Mouse (Mus musculus) gastrocnemius, adult 18-20 months (tissue): ENCODE results near the gene Tnfrsf1a. TPM values are rescaled to one million over a fixed set of nuclear protein-coding genes. Genes with fewer than 3 reads are reported as not detected.
A peak's percentile ranks its signal among the peaks of the same experiment; 100 is the strongest.

Source experiments
- DNase-seq: peaks from one replicate; pipeline ENCODE4 v3.0.0; 2021; ENCODE audit warnings: low spot score
- total RNA-seq, 2 experiments: library from RNA; stranded (reverse); gene quantifications; 2 replicates each; pipeline ENCODE4 v1.2.3; 2021

Tnfrsf1a gene
- total RNA-seq, 2 experiments from 2014 or later = 16.6 to 24.9 TPM

DNA sequence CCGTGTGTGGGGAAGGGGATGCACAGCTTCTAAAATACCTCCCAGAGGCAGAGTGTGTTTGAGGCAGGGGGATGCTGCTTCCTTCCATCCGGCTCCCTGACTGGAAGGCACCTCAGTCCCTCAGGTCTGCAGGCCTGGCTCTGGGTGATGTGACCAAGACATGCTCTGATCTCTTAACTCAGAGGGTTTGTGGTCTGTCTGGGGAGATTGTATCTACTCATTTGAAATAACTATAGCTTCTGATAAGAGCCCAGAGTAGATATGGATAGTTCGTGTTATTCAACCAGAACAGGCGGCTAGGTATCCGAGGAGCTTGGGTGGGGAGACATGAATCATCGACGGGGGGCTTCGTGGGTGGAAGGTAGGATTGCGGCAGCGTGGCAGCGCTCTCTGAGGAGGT lies 4.1 kb downstream of the Tnfrsf1a start:
- DNase-seq = no peak

DNA sequence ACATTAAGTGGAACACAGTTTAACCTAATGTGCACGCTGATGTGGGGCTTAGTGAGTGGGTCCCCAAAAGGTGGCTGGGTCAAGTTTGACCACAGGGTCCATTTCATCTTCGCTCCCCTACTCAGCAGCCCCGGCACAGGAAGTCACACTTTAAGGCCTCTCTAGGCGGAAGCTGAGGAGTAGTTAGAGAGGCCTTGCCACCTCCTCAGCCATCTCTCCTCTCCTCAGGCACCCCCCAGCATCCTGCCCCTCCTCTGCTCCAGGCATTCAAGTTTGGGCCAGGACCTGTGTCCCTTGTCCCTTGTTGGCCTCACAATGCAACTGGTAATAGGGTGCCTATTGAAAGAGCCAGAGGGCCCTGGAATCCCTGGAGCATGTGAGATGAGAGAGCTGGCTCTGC lies 4.5 kb downstream of the Tnfrsf1a start:
- no peak for DNase-seq

DNA sequence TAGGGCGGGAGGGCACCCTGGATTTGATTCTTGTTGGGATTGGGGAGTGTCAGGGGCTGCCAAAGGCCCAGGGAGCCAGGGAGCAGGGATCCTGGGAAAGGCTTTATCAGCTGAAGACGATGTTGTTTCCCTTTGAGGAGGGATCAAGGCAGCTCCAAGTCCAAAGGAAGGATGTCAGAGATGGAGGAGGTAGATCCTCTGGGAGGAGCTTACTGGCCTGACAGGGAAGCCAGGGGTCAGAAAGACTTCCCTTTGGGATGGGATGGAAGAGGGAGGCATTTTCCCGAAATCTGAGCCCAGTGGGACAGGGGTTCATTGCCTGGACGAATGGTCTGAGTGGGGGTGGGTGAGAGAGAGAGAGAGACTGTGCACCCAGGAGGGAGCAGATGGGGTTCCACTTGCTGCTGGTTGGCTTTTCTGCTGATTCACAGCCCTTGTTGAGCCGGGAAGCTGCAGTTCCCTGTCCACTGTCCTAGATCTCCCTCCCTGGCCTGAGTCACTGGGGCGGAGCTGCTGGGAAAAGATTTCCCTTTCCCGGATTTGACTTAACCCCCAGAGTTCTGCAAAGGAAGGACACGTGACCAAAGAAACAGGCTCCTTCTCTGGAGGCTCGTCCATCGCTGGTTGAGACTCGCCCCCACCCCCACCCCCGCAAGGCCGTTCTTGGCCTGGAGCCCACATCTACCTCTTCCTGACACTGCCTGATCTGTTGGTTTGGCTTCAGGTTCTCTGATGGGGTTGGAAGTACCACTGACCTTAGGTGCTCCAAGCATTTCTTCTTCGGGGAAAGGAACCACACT lies 5.4 kb downstream of the Tnfrsf1a start:
- DNase-seq = peak; percentile 78

DNA sequence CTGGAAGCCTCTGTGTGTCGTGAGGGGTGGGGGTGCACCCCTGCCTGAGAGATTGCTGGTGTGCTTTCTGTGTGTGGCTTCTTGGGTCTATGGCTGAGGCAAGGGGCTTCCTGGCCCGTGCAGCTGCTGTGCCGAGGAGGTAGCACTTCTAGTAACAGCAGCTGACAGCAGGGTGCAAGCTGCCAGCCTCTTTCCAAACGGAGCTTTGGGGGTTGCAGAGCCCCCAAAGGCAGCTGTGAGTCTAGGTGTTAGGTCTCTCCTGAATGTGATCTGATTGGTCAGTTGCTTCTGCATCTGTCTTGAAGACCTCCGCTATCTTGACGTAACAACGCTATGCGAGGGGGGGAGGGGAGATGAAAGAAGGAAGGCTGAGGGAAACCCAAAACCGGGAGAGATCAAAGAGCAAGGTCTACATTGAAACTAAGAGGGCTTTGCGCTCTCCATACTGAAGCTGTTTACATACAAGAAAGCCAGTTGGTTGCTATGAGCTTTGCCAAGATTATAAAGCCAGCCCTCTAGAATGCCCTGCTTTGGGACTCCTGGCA lies 6.1 kb downstream of the Tnfrsf1a start:
- no peak for DNase-seq

DNA sequence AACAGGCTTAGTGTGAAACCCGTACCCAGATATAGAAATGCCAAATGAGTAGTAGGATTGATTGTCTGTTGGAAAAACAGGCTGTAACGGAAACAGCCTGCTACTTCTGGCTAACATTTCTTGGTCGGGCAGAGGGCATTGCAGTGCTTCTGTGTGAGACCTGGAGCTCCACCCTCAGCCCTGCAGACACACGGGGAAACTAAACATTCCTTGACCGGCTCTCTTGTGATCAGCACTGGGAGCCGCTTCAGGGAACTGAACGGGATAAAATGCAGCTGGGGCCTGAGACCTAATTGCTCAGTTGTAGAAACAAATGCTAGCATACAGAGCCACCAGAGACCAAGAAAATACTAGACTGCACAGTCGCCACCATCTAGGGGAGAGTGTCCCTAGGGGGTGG lies 7.1 kb downstream of the Tnfrsf1a start:
- DNase-seq = no peak

DNA sequence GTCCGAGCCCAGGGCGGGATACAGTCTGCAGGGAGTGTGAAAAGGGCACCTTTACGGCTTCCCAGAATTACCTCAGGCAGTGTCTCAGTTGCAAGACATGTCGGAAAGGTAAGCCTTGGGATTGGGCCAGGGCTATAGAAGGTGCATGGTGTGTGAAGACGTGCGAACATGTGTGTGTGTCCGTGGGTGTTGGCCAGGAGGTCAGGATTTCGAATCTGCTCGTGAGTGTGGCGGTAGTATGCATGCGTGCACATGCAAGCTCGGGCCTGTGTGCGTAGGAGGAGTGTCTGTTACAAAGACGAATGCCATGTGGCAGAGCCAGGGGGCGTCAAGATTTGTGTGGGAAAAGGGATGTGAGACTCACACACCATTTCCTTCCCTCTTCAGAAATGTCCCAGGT lies 8.2 kb downstream of the Tnfrsf1a start:
- no peak for DNase-seq

DNA sequence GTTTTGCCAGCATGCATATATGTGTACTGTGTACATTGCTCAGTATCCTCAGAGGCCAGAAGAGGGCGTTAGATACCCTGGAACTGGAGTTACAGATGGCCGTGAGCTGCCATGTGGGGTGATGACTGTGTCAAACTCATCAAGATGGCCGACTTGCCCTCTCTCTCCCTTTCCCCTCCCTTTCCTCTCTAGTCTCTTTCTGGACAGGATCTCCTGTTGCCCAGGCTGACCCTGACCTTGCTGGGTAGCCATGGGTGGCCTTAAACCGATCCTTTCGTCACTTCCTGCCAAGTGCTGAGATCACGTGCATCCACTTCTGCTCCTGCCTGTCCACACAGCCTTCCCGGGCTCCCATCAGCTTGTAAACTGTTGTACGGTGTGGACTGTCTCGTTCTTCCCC lies 10.8 kb downstream of the Tnfrsf1a start:
- DNase-seq = no peak

DNA sequence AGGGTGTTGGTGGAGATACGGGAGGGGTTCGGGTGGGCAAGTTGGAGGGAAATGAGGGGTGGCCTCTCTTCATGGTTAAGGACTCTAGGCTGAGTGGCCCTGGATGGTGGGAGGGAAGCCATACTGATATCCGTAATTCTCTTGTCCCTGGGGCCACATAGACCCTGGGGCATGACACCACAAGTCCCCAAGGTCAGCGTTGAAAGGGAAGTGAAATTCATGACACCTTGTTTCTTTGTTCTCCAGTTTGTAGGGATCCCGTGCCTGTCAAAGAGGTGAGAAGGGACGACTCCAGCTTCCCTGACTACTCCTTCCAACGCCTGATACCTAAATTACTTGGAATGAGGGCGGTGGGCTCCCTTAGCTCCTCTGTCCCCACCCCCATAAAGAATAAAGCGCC lies 11.7 kb downstream of the Tnfrsf1a start:
- no peak for DNase-seq

DNA sequence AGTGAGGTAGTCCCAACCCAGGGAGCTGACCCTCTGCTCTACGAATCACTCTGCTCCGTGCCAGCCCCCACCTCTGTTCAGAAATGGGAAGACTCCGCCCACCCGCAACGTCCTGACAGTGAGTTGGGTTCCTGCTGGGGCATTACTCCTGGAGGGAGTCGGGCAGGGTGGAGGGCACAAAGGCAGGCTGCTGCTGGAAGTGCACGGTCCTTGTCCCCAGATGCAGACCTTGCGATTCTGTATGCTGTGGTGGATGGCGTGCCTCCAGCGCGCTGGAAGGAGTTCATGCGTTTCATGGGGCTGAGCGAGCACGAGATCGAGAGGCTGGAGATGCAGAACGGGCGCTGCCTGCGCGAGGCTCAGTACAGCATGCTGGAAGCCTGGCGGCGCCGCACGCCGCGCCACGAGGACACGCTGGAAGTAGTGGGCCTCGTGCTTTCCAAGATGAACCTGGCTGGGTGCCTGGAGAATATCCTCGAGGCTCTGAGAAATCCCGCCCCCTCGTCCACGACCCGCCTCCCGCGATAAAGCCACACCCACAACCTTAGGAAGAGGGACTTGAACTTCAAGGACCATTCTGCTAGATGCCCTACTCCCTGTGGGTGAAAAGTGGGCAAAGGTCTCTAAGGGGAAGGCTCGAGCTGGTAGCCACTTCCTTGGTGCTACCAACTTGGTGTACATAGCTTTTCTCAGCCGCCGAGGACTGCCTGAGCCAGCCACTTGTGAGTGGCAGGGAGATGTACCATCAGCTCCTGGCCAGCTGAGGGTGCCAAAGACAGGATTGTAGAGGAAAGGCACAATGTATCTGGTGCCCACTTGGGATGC lies 12.5 kb downstream of the Tnfrsf1a start:
- DNase-seq = no peak

DNA sequence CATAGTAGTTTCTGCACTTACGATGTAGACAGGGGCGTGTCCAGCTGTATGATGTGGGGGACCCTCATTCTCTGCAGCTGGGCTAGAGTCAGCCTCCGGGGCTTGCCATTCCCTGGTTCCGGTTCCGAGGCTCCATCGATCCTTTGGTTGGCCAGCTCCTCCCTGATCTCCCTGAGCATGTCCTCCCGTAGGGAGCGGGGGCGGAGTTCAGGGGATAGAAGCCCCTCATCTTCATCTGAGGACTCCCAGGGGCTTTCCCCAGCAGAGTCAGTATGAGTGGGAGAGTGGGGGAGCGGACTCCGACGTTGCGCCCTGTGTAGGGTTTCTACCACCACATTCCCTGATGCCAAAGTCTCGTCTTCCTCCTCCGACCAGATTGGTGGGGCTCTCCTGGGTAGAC lies 13.9 kb downstream of the Tnfrsf1a start:
- no peak for DNase-seq

DNA sequence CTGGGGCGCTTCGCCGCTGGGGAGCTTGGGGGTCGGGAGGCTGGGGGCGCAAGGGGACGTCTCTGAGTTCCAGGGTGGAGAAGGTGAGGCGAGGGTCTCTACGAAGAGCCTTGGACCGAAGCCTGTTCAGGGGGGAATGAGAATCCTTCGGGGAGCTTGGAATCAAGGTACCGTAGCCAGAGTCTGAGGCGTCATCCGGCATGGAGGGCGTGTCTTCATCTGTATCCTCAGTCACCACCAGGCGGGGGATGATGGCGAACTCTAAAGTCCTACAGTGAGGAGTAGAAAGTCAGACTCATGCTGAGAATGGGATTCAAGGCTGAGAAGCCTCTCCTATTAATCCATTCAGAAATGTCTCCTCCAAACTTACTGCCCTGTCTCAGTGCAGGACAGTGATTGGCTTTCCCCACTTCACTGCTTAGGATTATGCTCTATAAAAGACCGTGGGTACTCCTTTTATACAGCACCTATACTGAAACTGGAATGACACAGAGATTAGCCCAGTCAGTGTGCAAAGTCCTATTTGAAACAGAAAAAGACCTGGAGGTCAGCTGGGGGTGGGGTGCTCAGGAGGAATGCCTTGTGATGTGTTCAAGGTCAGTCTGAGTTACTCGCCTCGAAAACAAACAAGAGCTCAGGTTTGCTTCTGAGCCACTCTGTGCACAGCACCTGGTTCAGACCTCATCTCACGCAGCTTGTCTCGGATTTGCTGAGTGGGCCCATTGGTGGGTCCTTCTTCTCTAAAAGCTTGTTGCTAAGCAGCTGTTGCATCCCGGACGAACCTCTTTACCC lies 14.5 kb downstream of the Tnfrsf1a start:
- DNase-seq = no peak

DNA sequence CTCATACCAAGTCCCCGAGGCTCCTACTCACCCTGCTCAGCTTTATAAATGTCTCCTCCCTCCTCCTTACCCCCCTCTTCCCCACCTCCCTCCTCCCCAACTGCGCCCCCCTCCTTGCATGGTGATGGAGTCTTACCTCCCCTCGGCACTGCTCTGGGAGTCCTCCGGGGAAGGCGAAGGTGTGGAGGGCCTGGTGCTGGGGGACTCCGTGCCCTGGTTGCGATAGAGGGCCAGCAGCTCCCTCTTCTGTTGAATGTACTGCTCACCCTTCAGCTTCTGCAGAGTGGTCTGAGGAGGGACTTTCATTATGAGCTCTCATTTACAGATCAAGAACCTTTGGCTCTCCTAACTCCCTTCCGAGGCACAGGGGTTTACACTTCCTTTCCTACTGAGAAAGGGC lies 15.3 kb downstream of the Tnfrsf1a start:
- DNase-seq = no peak

DNA sequence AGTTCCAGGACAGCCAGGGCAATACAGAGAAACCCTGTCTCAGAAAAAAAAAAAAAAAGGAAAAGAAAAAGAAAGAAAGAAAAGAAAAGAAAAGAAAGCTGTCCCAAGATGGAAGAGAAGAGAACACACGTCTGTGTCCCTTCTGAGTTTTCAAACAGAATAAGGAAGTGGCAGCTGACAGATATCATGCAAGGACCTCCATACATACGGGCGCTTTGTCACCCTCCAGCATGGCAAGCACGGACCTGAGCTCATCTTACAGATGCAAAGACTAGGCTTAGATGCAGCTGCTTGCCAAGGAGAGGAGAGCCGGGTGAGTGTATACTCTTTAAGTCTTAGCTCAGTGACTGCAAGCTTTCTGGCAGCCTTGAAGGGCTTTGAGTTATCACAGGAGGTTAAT lies 16.4 kb downstream of the Tnfrsf1a start:
- no peak for DNase-seq

DNA sequence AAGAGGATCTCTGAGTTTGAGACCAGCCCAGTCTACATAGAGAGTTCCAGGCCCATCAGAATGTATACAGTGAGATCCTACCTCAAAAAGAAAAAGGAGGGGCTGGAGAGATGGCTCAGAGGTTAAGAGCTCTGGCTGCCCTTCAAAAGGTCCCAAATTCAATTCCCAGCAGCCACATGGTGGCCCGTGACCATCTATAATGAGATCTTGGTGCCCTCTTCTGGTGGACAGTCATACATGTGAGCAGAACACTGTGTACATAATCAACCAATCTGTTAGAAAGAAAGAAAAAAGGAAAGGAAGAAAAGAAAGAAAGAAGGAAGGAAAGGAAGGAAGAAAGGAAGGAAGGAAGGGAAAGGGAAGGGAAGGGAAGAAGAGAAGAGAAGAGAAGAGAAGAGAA lies 17.0 kb downstream of the Tnfrsf1a start:
- no peak for DNase-seq

DNA sequence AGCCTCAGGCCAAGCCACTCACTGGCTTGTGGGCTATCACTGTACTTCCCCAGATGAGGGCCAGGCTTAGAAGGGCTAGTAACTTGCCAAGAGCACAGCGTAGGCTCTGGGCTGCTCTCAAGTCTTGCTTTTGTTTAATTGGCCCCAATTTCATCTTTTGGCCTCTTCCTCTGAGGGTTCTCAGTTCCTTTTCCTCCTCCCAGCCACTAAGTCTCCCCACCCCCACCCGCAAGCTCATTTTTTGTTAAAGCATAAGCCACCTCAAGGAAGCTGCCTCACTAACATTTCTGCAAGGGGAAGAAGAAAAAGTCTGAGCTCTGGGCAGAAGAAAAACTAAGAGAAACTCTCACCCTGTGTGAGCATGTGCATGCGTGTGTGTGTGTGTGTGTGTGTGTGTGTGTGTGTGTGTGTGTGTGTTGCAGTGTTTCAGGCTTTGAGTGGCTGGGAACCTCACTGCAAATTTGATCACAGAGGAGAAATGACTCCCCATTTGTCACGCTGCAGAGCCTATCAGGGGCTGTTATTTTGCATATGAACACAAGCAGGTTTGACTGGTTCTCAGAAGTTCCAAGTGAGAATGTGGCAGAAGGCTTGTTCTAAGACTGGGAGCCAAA lies 18.7 kb downstream of the Tnfrsf1a start:
- DNase-seq = no peak

DNA sequence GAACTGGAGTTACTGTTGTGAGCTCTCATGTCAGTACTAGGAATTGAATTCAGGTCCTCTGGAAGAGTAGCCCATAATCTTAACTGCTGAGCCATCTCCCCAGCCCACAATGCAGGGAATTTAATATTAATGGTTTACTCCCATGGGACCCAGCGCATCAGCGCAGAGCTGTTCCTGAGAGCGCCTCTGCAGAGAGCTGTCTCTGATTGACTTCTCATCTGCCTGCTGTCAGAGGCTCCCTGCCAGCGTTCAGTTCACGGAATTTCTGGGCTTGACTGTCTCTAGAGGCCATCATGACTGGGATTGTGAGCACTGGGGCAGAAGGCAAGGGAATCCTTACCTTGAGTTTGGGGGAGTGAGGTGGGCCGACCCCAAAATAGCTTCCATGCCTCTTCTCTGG lies 27.9 kb downstream of the Tnfrsf1a start:
- no peak for DNase-seq

DNA sequence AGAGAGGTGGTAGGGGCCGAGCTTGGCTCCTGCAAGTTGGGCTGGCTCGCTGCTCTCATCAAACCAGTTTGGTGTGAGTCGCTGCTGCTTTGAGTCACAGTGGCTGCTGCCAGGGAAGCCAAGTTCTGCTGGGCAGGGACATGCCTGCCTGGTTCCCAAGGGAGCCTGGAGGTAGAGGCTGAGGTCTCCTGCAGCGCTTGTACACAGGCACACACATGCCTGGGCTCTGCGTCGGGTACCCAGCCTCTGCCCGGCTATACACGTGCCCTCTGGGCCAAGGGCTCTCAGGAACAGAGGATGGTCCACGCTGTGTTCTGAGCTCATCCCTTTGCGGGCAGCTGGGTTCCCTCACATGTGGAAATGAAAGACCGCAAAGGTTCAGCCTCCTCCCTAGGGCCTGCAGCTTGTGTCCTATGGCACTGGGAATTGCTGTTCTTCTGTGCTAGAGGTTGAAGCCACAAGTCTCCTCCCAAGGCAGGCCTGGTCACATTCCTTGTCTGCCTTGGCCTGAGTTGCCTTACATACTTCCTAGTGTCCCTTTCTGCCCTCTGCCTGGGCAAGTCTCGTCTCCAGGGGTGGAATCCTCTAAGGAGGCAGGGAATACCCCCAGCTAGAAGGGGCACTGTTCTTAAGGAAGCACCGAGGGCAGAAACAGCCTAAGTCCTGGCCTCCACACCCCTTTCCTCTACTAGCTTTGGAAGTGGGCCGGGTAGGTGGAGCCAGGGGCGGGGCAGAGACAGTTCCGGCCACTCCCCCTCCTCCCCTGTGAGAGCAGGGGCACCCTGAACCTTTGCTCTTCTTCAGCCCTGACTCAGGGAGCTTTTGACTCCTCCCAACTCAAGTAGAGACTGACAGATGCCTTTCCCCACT lies 28.7 kb downstream of the Tnfrsf1a start:
- peak; percentile 54 for DNase-seq

DNA sequence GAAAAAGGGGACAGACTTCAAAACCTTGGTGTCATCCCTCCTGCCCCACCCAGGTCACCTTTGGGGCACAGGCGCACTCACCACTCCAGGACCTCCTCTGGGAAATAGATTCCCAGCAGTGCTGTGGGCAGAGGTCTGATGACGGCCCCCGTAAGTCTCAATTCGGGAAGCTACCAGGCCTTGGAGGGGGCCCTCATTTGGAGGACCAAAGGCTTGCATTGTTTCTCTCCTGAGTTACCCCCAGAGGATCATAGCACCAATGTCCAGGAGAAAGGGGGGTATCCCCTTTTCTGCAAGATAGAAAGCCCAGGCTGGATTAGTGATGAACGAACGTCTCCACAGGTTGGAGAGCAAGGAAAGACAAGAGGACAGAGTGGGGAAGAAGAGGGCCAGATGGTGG lies 29.5 kb downstream of the Tnfrsf1a start:
- no peak for DNase-seq

DNA sequence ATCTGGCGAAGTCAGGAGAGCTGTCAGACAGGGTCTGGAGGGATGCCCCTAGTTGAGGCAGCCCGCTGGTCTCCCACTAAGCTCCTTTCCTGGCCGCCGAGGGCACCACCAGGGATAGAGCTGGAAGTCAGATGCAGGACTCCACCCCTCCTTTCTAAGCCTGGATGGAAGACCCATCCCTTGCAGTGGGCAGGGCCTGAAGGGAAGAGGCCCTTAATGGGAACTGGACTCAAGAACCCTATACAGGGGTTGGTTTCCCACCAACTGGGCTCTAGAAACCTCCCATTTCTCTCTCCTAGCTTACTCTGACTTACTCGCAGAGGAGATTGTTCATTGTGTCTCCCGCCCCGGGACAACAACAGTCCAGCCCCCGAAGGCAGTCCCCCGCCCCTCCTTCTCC lies 30.6 kb downstream of the Tnfrsf1a start:
- no peak for DNase-seq
